Mouse (Mus musculus) lung, postnatal 0 days (tissue): ENCODE results near the gene Tnr.

Source experiments
- CTCF ChIP-seq: IDR thresholded peaks from 2 replicates; pipeline ENCODE4 v1.5.1; 2016; ENCODE audit warnings: antibody characterized with exemption, mild to moderate bottlenecking
- EP300 ChIP-seq: IDR thresholded peaks from 2 replicates; pipeline ENCODE4 v1.6.1; 2016; ENCODE audit warnings: antibody characterized with exemption, mild to moderate bottlenecking, control low read depth

DNA sequence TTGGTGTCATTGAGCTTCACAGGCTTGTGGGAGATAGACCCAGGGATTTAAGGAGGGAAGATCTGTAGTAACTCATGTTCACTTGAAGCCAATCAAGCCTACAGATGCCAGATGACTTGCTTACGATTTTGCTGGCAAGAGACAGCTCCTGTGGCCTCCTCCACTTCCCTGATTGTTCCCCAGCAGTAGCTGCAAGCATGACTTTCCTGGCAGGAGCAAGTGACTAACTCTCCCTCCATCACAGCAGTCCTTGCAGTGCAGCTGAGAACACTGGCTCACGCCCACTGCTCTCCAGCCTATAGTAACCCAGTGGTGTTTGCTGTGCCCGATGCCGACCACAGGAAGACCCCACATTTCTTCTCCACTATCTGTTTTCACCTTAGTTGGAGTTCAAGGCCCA, 356.3 kb downstream of the Tnr start:
- TF ChIP-seq CTCF (no peak), EP300 (no peak)
